ENCODE assay signal across 8 mouse cellular contexts in genomic region chr10:60696975-60697374, GRCm38 (mm10). TPM values are rescaled to one million over a fixed set of nuclear protein-coding genes. Genes with fewer than 3 reads are reported as not detected.
DNase-seq lines count a peak whose midpoint lies in the region; TF ChIP-seq lines count a peak whose summit lies in the region.

No protein-coding gene starts in this region.

- no peak overlapping the region for H3K4me3 ChIP-seq in lung, adult 2 months (replicated peaks; ENCODE audit: extremely low read depth, low read depth, low read length)

- TF ChIP-seq CTCF in lung, adult 2 months (IDR thresholded peaks at IDR 0.05; ENCODE audit: insufficient read depth, low read length), result peak; percentile 94

- DNase-seq in CD4-positive helper T cell, adult 2 months (ENCODE audit: low read depth, low spot score), result peak; percentile 49
- DNase-seq in T-cell, adult 2 months (ENCODE audit: low spot score), result peak; percentile 56
- DNase-seq in cerebellum, postnatal 25 days, result peak; percentile 70 to 77
- DNase-seq in gastrocnemius, adult 8-10 months (ENCODE audit: low spot score in 2 of 2), result peak; percentile 30 to 38
- DNase-seq in kidney, postnatal 10 days, result peak; percentile 77
- peak; percentile 70 for DNase-seq in lung, adult 2 months
- DNase-seq in right cerebral cortex, adult 18-20 months, result peak; percentile 51
- DNase-seq in urinary bladder, postnatal 14 days (ENCODE audit: low spot score), result peak; percentile 65

- H3K4me1 ChIP-seq in lung, adult 2 months (ENCODE audit: control insufficient read depth, insufficient read depth, low read length), result no peaks in the 10 kb centered on the region

- 15% methylated on average over 5 of the region's 5 CpGs for WGBS in lung, adult 2 months

- TF ChIP-seq POLR2A in lung, adult 2 months (IDR thresholded peaks at IDR 0.05; ENCODE audit: borderline replicate concordance, extremely low read depth, low read depth, low read length), result no peak

RNA-seq across cellular contexts. Expression of gene Cdh23, which starts 0.7 kb away (rescaled TPM):
- total RNA-seq in gastrocnemius, adult 8-10 months (2022), result 1 to 10 TPM; 1.1 to 1.8 (median 1.4) TPM
- polyA plus RNA-seq in lung, adult 2 months (2012; rRNA removed), result 0.50 and 0.78 TPM in 2 replicates

RNA-seq across cellular contexts. Expression of gene Slc29a3, which starts 55.6 kb away (rescaled TPM):
- total RNA-seq in gastrocnemius, adult 8-10 months (2022), result 1 to 10 TPM; 1.0 to 2.2 (median 1.7) TPM
- polyA plus RNA-seq in lung, adult 2 months (2012; rRNA removed), result 8.0 and 10.0 TPM in 2 replicates
